Mouse (Mus musculus) gastrocnemius, postnatal 36 days (tissue): Measurements from ENCODE around the gene Frmd4b. TPM values are rescaled to one million over a fixed set of nuclear protein-coding genes. Genes with fewer than 3 reads are reported as not detected.

Experiments
- DNase-seq, 2 experiments: peaks; one replicate each; pipeline ENCODE4 v3.0.0; 2022
- intact Hi-C: fragments of 180-260 bp; cut with DNase I; formaldehyde crosslinking; loops from one replicate; pipeline ENCODE4 v1.15.1; 2025
- total RNA-seq, 2 experiments: library from RNA; stranded (reverse); gene quantifications; 2 replicates each; pipeline ENCODE4 v1.2.3; 2021

The Frmd4b gene
- total RNA-seq, 2 experiments from 2014 or later: 5.6 to 6.4 TPM

GRCm38 (mm10) chr6:97523118-97523517, 94.2 kb downstream of the Frmd4b start:
- intact Hi-C loops: loop anchor here (5.0 kb wide), 1 partner anchor 219 kb away; no protein-coding TSS in a partner anchor
- peak; percentile 59 to 71 for DNase-seq

- DNase-seq: no peak
- intact Hi-C loops: loop anchor here (5.0 kb wide), 1 partner anchor 221 kb away; no protein-coding TSS in a partner anchor
These were observed 95.9 kb downstream of the Frmd4b start for GRCm38 (mm10) chr6:97521279-97522038.

- DNase-seq: no peak
- intact Hi-C loops: loop anchor here (5.0 kb wide), 1 partner anchor 222 kb away; no protein-coding TSS in a partner anchor
These were observed 96.8 kb downstream of the Frmd4b start for GRCm38 (mm10) chr6:97520566-97520965.

- no peak for DNase-seq
- intact Hi-C loops: no loop called here
These were observed 97.8 kb downstream of the Frmd4b start for GRCm38 (mm10) chr6:97519553-97519952.

GRCm38 (mm10) chr6:97518467-97518866, 98.9 kb downstream of the Frmd4b start:
- intact Hi-C loops: no loop called here
- DNase-seq: no peak

- no peak for DNase-seq
- intact Hi-C loops: no loop called here
These were observed 99.6 kb downstream of the Frmd4b start for GRCm38 (mm10) chr6:97517616-97518235.

- no peak for DNase-seq
- intact Hi-C loops: no loop called here
These were observed 100.4 kb downstream of the Frmd4b start for GRCm38 (mm10) chr6:97516941-97517340.

- no peak for DNase-seq
- intact Hi-C loops: no loop called here
These were observed 106.6 kb downstream of the Frmd4b start for GRCm38 (mm10) chr6:97510771-97511170.

- intact Hi-C loops: no loop called here
- no peak for DNase-seq
These were observed 107.9 kb downstream of the Frmd4b start for GRCm38 (mm10) chr6:97509434-97509833.

GRCm38 (mm10) chr6:97508480-97508879, 108.9 kb downstream of the Frmd4b start:
- intact Hi-C loops: no loop called here
- DNase-seq: no peak

- intact Hi-C loops: no loop called here
- no peak for DNase-seq
These were observed 109.4 kb downstream of the Frmd4b start for GRCm38 (mm10) chr6:97507893-97508292.

GRCm38 (mm10) chr6:97506141-97506650, 111.1 kb downstream of the Frmd4b start:
- intact Hi-C loops: no loop called here
- peak; percentile 59 to 65 for DNase-seq

- intact Hi-C loops: no loop called here
- DNase-seq: no peak
These were observed 112.7 kb downstream of the Frmd4b start for GRCm38 (mm10) chr6:97504673-97505072.

- DNase-seq: no peak
- intact Hi-C loops: no loop called here
These were observed 116.3 kb downstream of the Frmd4b start for GRCm38 (mm10) chr6:97501000-97501399.

- no peak for DNase-seq
- intact Hi-C loops: no loop called here
These were observed 117.1 kb downstream of the Frmd4b start for GRCm38 (mm10) chr6:97500246-97500645.

- intact Hi-C loops: no loop called here
- DNase-seq: no peak
These were observed 121.3 kb downstream of the Frmd4b start for GRCm38 (mm10) chr6:97496002-97496401.

GRCm38 (mm10) chr6:97491065-97491464, 126.3 kb downstream of the Frmd4b start:
- DNase-seq: no peak
- intact Hi-C loops: no loop called here

- peak; percentile 28 to 45 for DNase-seq
- intact Hi-C loops: no loop called here
These were observed 128.5 kb downstream of the Frmd4b start for GRCm38 (mm10) chr6:97488821-97489220.

GRCm38 (mm10) chr6:97488280-97488679, 129.1 kb downstream of the Frmd4b start:
- intact Hi-C loops: no loop called here
- DNase-seq: peak in 1 of 2 experiments; percentile 18

- peak; percentile 77 to 85 for DNase-seq
- intact Hi-C loops: no loop called here
These were observed 129.7 kb downstream of the Frmd4b start for GRCm38 (mm10) chr6:97487535-97488081.

- intact Hi-C loops: no loop called here
- DNase-seq: peak in 1 of 2 experiments; percentile 21
These were observed 130.5 kb downstream of the Frmd4b start for GRCm38 (mm10) chr6:97486813-97487361.
